ENCODE assay signal across 18 mouse cellular contexts in genomic region chr6:83180605-83181004, GRCm38 (mm10). TPM values are rescaled to one million over a fixed set of nuclear protein-coding genes. Genes with fewer than 3 reads are reported as not detected.
DNase-seq lines count a peak whose midpoint lies in the region; ATAC-seq and TF ChIP-seq lines count a peak whose summit lies in the region.
"Had no signal": no experiment of that assay in that cellular context is flagged by ENCODE, and none has a peak within 500 bp of the region (broad histone marks: within the 10 kb centered on the region; RNA-seq: fewer than 3 reads in every experiment).

No protein-coding gene starts in this region.

- peaks cover 7% of the 10 kb centered on the region; the same call in 1 of the 2 replicates for H3K36me3 ChIP-seq in heart, embryonic 11.5 days (ENCODE audit: control insufficient read depth, insufficient read depth, low read length)
- peaks cover 30% of the 10 kb centered on the region for H3K36me3 ChIP-seq in hindbrain, embryonic 13.5 days
- H3K36me3 ChIP-seq in midbrain, embryonic 12.5 days = peaks cover 19% of the 10 kb centered on the region
- peaks cover 29% of the 10 kb centered on the region for H3K36me3 ChIP-seq in kidney, embryonic 14.5 days (ENCODE audit: control insufficient read depth, insufficient read depth, low read length)

- H3K4me3 ChIP-seq in heart, embryonic 11.5 days (ENCODE audit: low read depth, low read length) = no peak overlapping the region
- peak overlapping the region; percentile 45 for H3K4me3 ChIP-seq in hindbrain, embryonic 13.5 days
- no peak overlapping the region for H3K4me3 ChIP-seq in midbrain, embryonic 12.5 days
- peak overlapping the region; percentile 86 for H3K4me3 ChIP-seq in olfactory bulb, adult 2 months (ENCODE audit: insufficient read depth, low read depth, low read length)
- H3K4me3 ChIP-seq in kidney, embryonic 14.5 days (ENCODE audit: low read length) = no peak overlapping the region
- H3K4me3 ChIP-seq: limb, embryonic 12.5 days had no signal

- H3K4me2 ChIP-seq in heart, embryonic 11.5 days = no peak overlapping the region
- H3K4me2 ChIP-seq in hindbrain, embryonic 13.5 days = peak overlapping the region; percentile 66
- H3K4me2 ChIP-seq in midbrain, embryonic 12.5 days (replicated peaks) = peak overlapping the region; percentile 60; the same call in 1 of the 2 replicates
- no peak overlapping the region for H3K4me2 ChIP-seq in kidney, embryonic 14.5 days (replicated peaks; ENCODE audit: low read depth, low read length)

- no peak for TF ChIP-seq POLR2A in olfactory bulb, adult 2 months (IDR thresholded peaks at IDR 0.05; ENCODE audit: insufficient read depth, low read depth, low read length)

- DNase-seq in heart, postnatal 25 days (ENCODE audit: low spot score) = no peak
- no peak for DNase-seq in natural killer cell, adult 2 months (ENCODE audit: low spot score in 2 of 2)
- DNase-seq: adrenal gland, adult 8-10 months; cerebellum, postnatal 14 days; gastrocnemius, postnatal 14 days; heart, postnatal 10 days; kidney, adult 11 months; kidney, postnatal 36 days; right cerebral cortex, postnatal 4 days had no signal

- no peak for ATAC-seq in heart, embryonic 11.5 days (replicated peaks; ENCODE audit: insufficient number of reproducible peaks, low FRiP score, low TSS enrichment)
- no peak for ATAC-seq in hindbrain, embryonic 13.5 days (ENCODE audit: low FRiP score)
- ATAC-seq in midbrain, embryonic 12.5 days (ENCODE audit: low FRiP score, low read depth) = no peak
- no peak for ATAC-seq in kidney, embryonic 14.5 days (ENCODE audit: low FRiP score, low TSS enrichment)

- no peaks in the 10 kb centered on the region for H3K27me3 ChIP-seq in heart, embryonic 11.5 days (ENCODE audit: control insufficient read depth, insufficient read depth, low read length)
- no peaks in the 10 kb centered on the region for H3K27me3 ChIP-seq in hindbrain, embryonic 13.5 days
- no peaks in the 10 kb centered on the region for H3K27me3 ChIP-seq in midbrain, embryonic 12.5 days
- no peaks in the 10 kb centered on the region for H3K27me3 ChIP-seq in kidney, embryonic 14.5 days (ENCODE audit: control insufficient read depth, insufficient read depth, low read length)
- H3K27me3 ChIP-seq: limb, embryonic 12.5 days had no signal

- WGBS in heart, embryonic 11.5 days (ENCODE audit: insufficient replicate concordance) = 84% methylated on average over 6 of the region's 6 CpGs
- 87% methylated on average over 6 of the region's 6 CpGs for WGBS in hindbrain, embryonic 13.5 days
- 91% methylated on average over 6 of the region's 6 CpGs for WGBS in midbrain, embryonic 12.5 days
- WGBS in olfactory bulb, adult 2 months = 39% methylated on average over 6 of the region's 6 CpGs
- WGBS in kidney, embryonic 14.5 days = 80% methylated on average over 6 of the region's 6 CpGs

- H3K9ac ChIP-seq in heart, embryonic 11.5 days (ENCODE audit: low read depth, low read length) = 0 out of 2 replicates have a peak overlapping the region, but pooled peaks have one; percentile 12
- H3K9ac ChIP-seq in hindbrain, embryonic 13.5 days = peak overlapping the region; percentile 80
- peak overlapping the region; percentile 63 for H3K9ac ChIP-seq in midbrain, embryonic 12.5 days (replicated peaks)
- H3K9ac ChIP-seq in kidney, embryonic 14.5 days (ENCODE audit: low read depth, low read length) = no peak overlapping the region

- peaks cover 12% of the 10 kb centered on the region for H3K4me1 ChIP-seq in heart, embryonic 11.5 days (ENCODE audit: control insufficient read depth, insufficient read depth, low read length)
- H3K4me1 ChIP-seq in hindbrain, embryonic 13.5 days (replicated peaks) = peaks cover 29% of the 10 kb centered on the region
- peaks cover 30% of the 10 kb centered on the region for H3K4me1 ChIP-seq in midbrain, embryonic 12.5 days
- peaks cover 42% of the 10 kb centered on the region for H3K4me1 ChIP-seq in olfactory bulb, adult 2 months (ENCODE audit: control insufficient read depth, insufficient read depth, low read length)
- peaks cover 14% of the 10 kb centered on the region for H3K4me1 ChIP-seq in kidney, embryonic 14.5 days (ENCODE audit: control insufficient read depth, insufficient read depth, low read length)

- H3K27ac ChIP-seq in heart, embryonic 11.5 days (ENCODE audit: low read depth, low read length) = no peak overlapping the region
- H3K27ac ChIP-seq in hindbrain, embryonic 13.5 days = no peak overlapping the region
- H3K27ac ChIP-seq in midbrain, embryonic 12.5 days (replicated peaks) = no peak overlapping the region
- peak overlapping the region; percentile 69; the same call in 1 of the 2 replicates for H3K27ac ChIP-seq in olfactory bulb, adult 2 months (ENCODE audit: insufficient read depth, low read depth, low read length)
- H3K27ac ChIP-seq in kidney, embryonic 14.5 days (ENCODE audit: low read depth, low read length) = no peak overlapping the region
- H3K27ac ChIP-seq: limb, embryonic 12.5 days; macrophage had no signal

- intact Hi-C loops in heart, postnatal 25 days (cut with DNase I) = no loop called here

- TF ChIP-seq CTCF in olfactory bulb, adult 2 months (IDR thresholded peaks at IDR 0.05; ENCODE audit: insufficient read depth, low read depth, low read length) = no peak

- H3K9me3 ChIP-seq in heart, embryonic 11.5 days (replicated peaks; ENCODE audit: control insufficient read depth, low read length) = no peaks in the 10 kb centered on the region
- no peaks in the 10 kb centered on the region for H3K9me3 ChIP-seq in hindbrain, embryonic 13.5 days
- no peaks in the 10 kb centered on the region for H3K9me3 ChIP-seq in midbrain, embryonic 12.5 days
- H3K9me3 ChIP-seq in kidney, embryonic 14.5 days (ENCODE audit: control insufficient read depth, low read length) = no peaks in the 10 kb centered on the region
- H3K9me3 ChIP-seq: G1E; limb, embryonic 12.5 days had no signal

RNA-seq across cellular contexts. Expression of gene Dctn1, which starts 14.9 kb away (rescaled TPM):
- 49.7 and 61.1 TPM in 2 replicates for polyA plus RNA-seq in heart, embryonic 11.5 days (2014; fragmentation: Nextera tagmentation; extraction: Ambion mirVana)
- 100 to 1,000 TPM; 134 to 136 TPM for total RNA-seq in heart, postnatal 25 days (2021)
- polyA plus RNA-seq in hindbrain, embryonic 13.5 days (2015; fragmentation: Nextera tagmentation; extraction: Ambion mirVana) = 142 and 147 TPM in 2 replicates
- polyA plus RNA-seq in midbrain, embryonic 12.5 days (2016; fragmentation: Nextera tagmentation; extraction: Ambion mirVana) = 148 and 156 TPM in 2 replicates
- 187 TPM in 1 of 2 replicates, not detected in the other for polyA plus RNA-seq in olfactory bulb, adult 2 months (2012; ENCODE audit: insufficient read depth, insufficient read length, low replicate concordance, missing spikeins)
- polyA plus RNA-seq in kidney, embryonic 14.5 days (2014; fragmentation: Nextera tagmentation; extraction: Ambion mirVana) = 58.6 and 75.0 TPM in 2 replicates

RNA-seq across cellular contexts. Expression of gene 1700003E16Rik, which starts 24.4 kb away (rescaled TPM):
- polyA plus RNA-seq in heart, embryonic 11.5 days (2014; fragmentation: Nextera tagmentation; extraction: Ambion mirVana) = 0.14 and 0.27 TPM in 2 replicates
- under 1 TPM in 1 of 2 experiments, not detected in 1; 0.17 TPM for total RNA-seq in heart, postnatal 25 days (2021)
- polyA plus RNA-seq in hindbrain, embryonic 13.5 days (2015; fragmentation: Nextera tagmentation; extraction: Ambion mirVana) = 4.3 and 6.0 TPM in 2 replicates
- polyA plus RNA-seq in midbrain, embryonic 12.5 days (2016; fragmentation: Nextera tagmentation; extraction: Ambion mirVana) = 2.6 and 2.7 TPM in 2 replicates
- polyA plus RNA-seq in olfactory bulb, adult 2 months (2012; ENCODE audit: insufficient read depth, insufficient read length, low replicate concordance, missing spikeins) = not detected in 2 replicates
- polyA plus RNA-seq in kidney, embryonic 14.5 days (2014; fragmentation: Nextera tagmentation; extraction: Ambion mirVana) = 0.94 and 0.96 TPM in 2 replicates
- total RNA-seq: gastrocnemius, postnatal 14 days had no signal
- polyA plus RNA-seq: G1E had no signal

RNA-seq across cellular contexts. Expression of gene Wdr54, which starts 24.4 kb away (rescaled TPM):
- polyA plus RNA-seq in heart, embryonic 11.5 days (2014; fragmentation: Nextera tagmentation; extraction: Ambion mirVana) = 4.5 and 6.9 TPM in 2 replicates
- total RNA-seq in heart, postnatal 25 days (2021) = 1 to 10 TPM; 1.0 to 2.3 TPM
- 15.2 and 15.5 TPM in 2 replicates for polyA plus RNA-seq in hindbrain, embryonic 13.5 days (2015; fragmentation: Nextera tagmentation; extraction: Ambion mirVana)
- polyA plus RNA-seq in midbrain, embryonic 12.5 days (2016; fragmentation: Nextera tagmentation; extraction: Ambion mirVana) = 11.2 and 13.3 TPM in 2 replicates
- not detected in 2 replicates for polyA plus RNA-seq in olfactory bulb, adult 2 months (2012; ENCODE audit: insufficient read depth, insufficient read length, low replicate concordance, missing spikeins)
- 6.2 and 8.6 TPM in 2 replicates for polyA plus RNA-seq in kidney, embryonic 14.5 days (2014; fragmentation: Nextera tagmentation; extraction: Ambion mirVana)
- polyA plus RNA-seq: G1E had no signal

RNA-seq across cellular contexts. Expression of gene Slc4a5, which starts 39.0 kb away (rescaled TPM):
- 0.21 and 0.38 TPM in 2 replicates for polyA plus RNA-seq in heart, embryonic 11.5 days (2014; fragmentation: Nextera tagmentation; extraction: Ambion mirVana)
- not detected for total RNA-seq in heart, postnatal 25 days (2021)
- 2.3 and 5.4 TPM in 2 replicates for polyA plus RNA-seq in hindbrain, embryonic 13.5 days (2015; fragmentation: Nextera tagmentation; extraction: Ambion mirVana)
- 0.52 and 0.62 TPM in 2 replicates for polyA plus RNA-seq in midbrain, embryonic 12.5 days (2016; fragmentation: Nextera tagmentation; extraction: Ambion mirVana)
- not detected in 2 replicates for polyA plus RNA-seq in olfactory bulb, adult 2 months (2012; ENCODE audit: insufficient read depth, insufficient read length, low replicate concordance, missing spikeins)
- polyA plus RNA-seq in kidney, embryonic 14.5 days (2014; fragmentation: Nextera tagmentation; extraction: Ambion mirVana) = 0.13 and 0.45 TPM in 2 replicates
- total RNA-seq: gastrocnemius, postnatal 14 days; heart, adult 8-10 months; heart, postnatal 10 days had no signal
- polyA plus RNA-seq: G1E, macrophage had no signal

RNA-seq across cellular contexts. Expression of gene Rtkn, which starts 45.3 kb away (rescaled TPM):
- 10.8 and 12.4 TPM in 2 replicates for polyA plus RNA-seq in heart, embryonic 11.5 days (2014; fragmentation: Nextera tagmentation; extraction: Ambion mirVana)
- total RNA-seq in heart, postnatal 25 days (2021) = 1 to 10 TPM; 2.8 to 5.4 TPM
- polyA plus RNA-seq in hindbrain, embryonic 13.5 days (2015; fragmentation: Nextera tagmentation; extraction: Ambion mirVana) = 15.9 and 16.6 TPM in 2 replicates
- polyA plus RNA-seq in midbrain, embryonic 12.5 days (2016; fragmentation: Nextera tagmentation; extraction: Ambion mirVana) = 31.9 and 39.5 TPM in 2 replicates
- not detected in 2 replicates for polyA plus RNA-seq in olfactory bulb, adult 2 months (2012; ENCODE audit: insufficient read depth, insufficient read length, low replicate concordance, missing spikeins)
- polyA plus RNA-seq in kidney, embryonic 14.5 days (2014; fragmentation: Nextera tagmentation; extraction: Ambion mirVana) = 14.9 and 18.0 TPM in 2 replicates

Comparison
In these comparisons a context has a peak if more than half of its experiments do, and no peak if none do; other contexts are left out.
1. H3K4me2 ChIP-seq: peak in hindbrain, embryonic 13.5 days (single experiment) and midbrain, embryonic 12.5 days (single experiment); none in heart, embryonic 11.5 days (single experiment) and kidney, embryonic 14.5 days (single experiment).
2. H3K4me3 ChIP-seq: peak in hindbrain, embryonic 13.5 days (single experiment) and olfactory bulb, adult 2 months (single experiment); none in heart, embryonic 11.5 days (single experiment), midbrain, embryonic 12.5 days (single experiment) and kidney, embryonic 14.5 days (single experiment).